ENCODE assay signal across 23 mouse cellular contexts in the genomic region with DNA sequence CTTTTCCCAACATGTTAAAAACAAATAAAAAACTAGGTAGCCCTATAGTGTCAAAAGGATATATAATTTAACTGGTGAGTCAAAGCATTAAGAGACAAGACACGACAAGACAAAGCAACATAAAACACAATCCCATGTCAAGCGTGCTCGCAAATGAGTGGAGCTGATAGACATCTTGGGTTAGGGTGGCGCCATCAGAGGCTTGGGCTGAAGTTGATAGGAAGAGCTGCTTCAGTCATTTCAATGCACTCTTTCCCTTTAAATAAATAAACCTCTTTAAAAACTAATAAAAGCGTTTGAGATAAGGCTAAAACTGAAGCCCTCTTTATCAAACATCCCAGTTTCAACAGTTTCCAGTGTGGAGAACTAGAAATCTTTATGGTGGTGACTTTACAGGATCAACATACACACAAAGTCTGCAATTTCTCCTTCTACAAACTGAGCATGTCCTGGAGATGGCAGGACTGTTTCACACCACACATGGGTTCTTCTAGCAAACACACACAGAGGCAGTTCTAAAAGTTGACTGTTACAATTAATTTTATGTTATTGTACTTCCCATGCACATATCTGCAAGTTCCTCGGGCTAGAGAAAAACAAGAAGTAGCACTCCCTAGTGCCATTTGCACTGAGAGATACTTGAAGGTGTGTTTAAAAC. TPM values are rescaled to one million over a fixed set of nuclear protein-coding genes. Genes with fewer than 3 reads are reported as not detected.
"Had no signal": no experiment of that assay in that cellular context is flagged by ENCODE, and none has a peak within 500 bp of the region (broad histone marks: within the 10 kb centered on the region; RNA-seq: fewer than 3 reads in every experiment).

No protein-coding gene starts in this region.

- H3K27ac ChIP-seq: midbrain, embryonic 13.5 days; midbrain, embryonic 15.5 days; neural tube, embryonic 12.5 days; stomach, embryonic 15.5 days; stomach, postnatal 0 days had no signal

- DNase-seq: lung, adult 18-20 months; lung, embryonic 14.5 days; lung, postnatal 10 days; lung, postnatal 4 days; right cerebral cortex, postnatal 14 days; thymus, adult 2 months; thymus, postnatal 25 days; thymus, postnatal 4 days had no signal

- ATAC-seq: midbrain, embryonic 13.5 days; midbrain, embryonic 15.5 days had no signal

- H3K4me3 ChIP-seq: megakaryocyte, embryonic 14.5 days; midbrain, embryonic 13.5 days; midbrain, embryonic 15.5 days; neural tube, embryonic 12.5 days; stomach, embryonic 15.5 days had no signal

- H3K27me3 ChIP-seq: megakaryocyte, embryonic 14.5 days; midbrain, embryonic 13.5 days; midbrain, embryonic 15.5 days; neural tube, embryonic 12.5 days; stomach, embryonic 15.5 days had no signal

- H3K4me1 ChIP-seq: midbrain, embryonic 15.5 days; neural tube, embryonic 12.5 days; stomach, embryonic 15.5 days had no signal

- H3K9ac ChIP-seq: lung, embryonic 14.5 days; midbrain, embryonic 13.5 days; midbrain, embryonic 15.5 days; neural tube, embryonic 12.5 days; stomach, embryonic 15.5 days had no signal

- H3K9me3 ChIP-seq: midbrain, embryonic 13.5 days; midbrain, embryonic 15.5 days; neural tube, embryonic 12.5 days; stomach, embryonic 15.5 days had no signal

RNA-seq across cellular contexts. Expression of gene Nmbr, which starts 16.5 kb away (rescaled TPM):
- total RNA-seq: monocyte, adult 5-6 weeks; neutrophil, adult 5-6 weeks had no signal
- polyA plus RNA-seq: liver, embryonic 16.5 days; spleen, adult 2 months had no signal

RNA-seq across cellular contexts. Expression of gene Gje1, which starts 29.1 kb away (rescaled TPM):
- total RNA-seq: midbrain, postnatal 0 days; monocyte, adult 5-6 weeks had no signal
- polyA plus RNA-seq: liver, embryonic 16.5 days; lung, embryonic 14.5 days; lung, embryonic 16.5 days; midbrain, embryonic 11.5 days; midbrain, embryonic 13.5 days; midbrain, embryonic 15.5 days; midbrain, postnatal 0 days; neural tube, embryonic 12.5 days; neural tube, embryonic 14.5 days; spleen, adult 2 months; stomach, embryonic 15.5 days; stomach, postnatal 0 days; thymus, adult 2 months; urinary bladder, adult 2 months had no signal
